Mouse (Mus musculus) MEL (cell line): Measurements from ENCODE around the gene Cenpa.

Source experiments
- CHD2 ChIP-seq: IDR thresholded peaks from 2 replicates; pipeline ENCODE4 v1.6.1; 2011; ENCODE audit warnings: low read length, improper control_type of control experiment
- CTCF ChIP-seq, 3 experiments: IDR thresholded peaks in 2 of 3; conservative IDR thresholded peaks in 1 of 3; 2 replicates each; pipeline ENCODE4 v1.5.1; 2011 to 2012; ENCODE audit warnings: low read length in 3 of 3, low read depth in 2 of 3, mild to moderate bottlenecking in 2 of 3, improper control_type of control experiment in 1 of 3, inconsistent platforms in 1 of 3, mixed read lengths in 1 of 3, moderate library complexity in 1 of 3; ENCODE audit not compliant: control insufficient read depth in 1 of 3, insufficient read depth in 1 of 3, poor library complexity in 1 of 3, severe bottlenecking in 1 of 3
- EP300 ChIP-seq, 2 experiments: IDR thresholded peaks; 2 replicates each; pipeline ENCODE4 v1.6.1; 2011; ENCODE audit warnings: improper control_type of control experiment in 2 of 2, low read length in 2 of 2, low read depth in 1 of 2, mild to moderate bottlenecking in 1 of 2
- ETS1 ChIP-seq: IDR thresholded peaks from 2 replicates; pipeline ENCODE4 v1.6.1; 2012; ENCODE audit warnings: low read depth, mild to moderate bottlenecking, inconsistent platforms, low read length, improper control_type of control experiment, moderate library complexity
- HCFC1 ChIP-seq: IDR thresholded peaks from 2 replicates; pipeline ENCODE4 v1.6.1; 2012; ENCODE audit warnings: low read depth, mild to moderate bottlenecking, inconsistent platforms, low read length, improper control_type of control experiment, moderate library complexity
- MAX ChIP-seq: IDR thresholded peaks from 2 replicates; pipeline ENCODE4 v1.6.1; 2011; ENCODE audit warnings: low read length, improper control_type of control experiment
- MEF2A ChIP-seq: IDR thresholded peaks from 2 replicates; pipeline ENCODE4 v1.6.1; 2014; ENCODE audit warnings: low read depth, mild to moderate bottlenecking, inconsistent platforms, low read length, improper control_type of control experiment; ENCODE audit not compliant: poor library complexity, insufficient replicate concordance, severe bottlenecking; ENCODE audit errors: extremely low read depth
- MYC ChIP-seq: IDR thresholded peaks from 2 replicates; pipeline ENCODE4 v1.6.1; 2011; ENCODE audit warnings: low read depth, mild to moderate bottlenecking, low read length, improper control_type of control experiment, moderate library complexity
- POLR2A ChIP-seq, 2 experiments: IDR thresholded peaks; 2 replicates each; pipeline ENCODE4 v1.6.1; 2011 to 2012; ENCODE audit warnings: low read length in 2 of 2, mild to moderate bottlenecking in 2 of 2, control low read depth in 1 of 2, improper control_type of control experiment in 1 of 2, low read depth in 1 of 2, moderate library complexity in 1 of 2; ENCODE audit not compliant: control insufficient read depth in 1 of 2, insufficient read depth in 1 of 2, poor library complexity in 1 of 2
- ZKSCAN1 ChIP-seq: IDR thresholded peaks from 2 replicates; pipeline ENCODE4 v1.6.1; 2012; ENCODE audit warnings: low read depth, mild to moderate bottlenecking, inconsistent platforms, low read length, improper control_type of control experiment, moderate library complexity
- ZNF384 ChIP-seq: IDR thresholded peaks from 2 replicates; pipeline ENCODE4 v1.6.1; 2012; ENCODE audit warnings: low read depth, mild to moderate bottlenecking, inconsistent platforms, low read length, improper control_type of control experiment

- TF ChIP-seq MAX (no peak), MEF2A (no peak), POLR2A (IDR thresholded peaks at IDR 0.05; ENCODE audit: control insufficient read depth in 1 of 2, insufficient read depth in 1 of 2, low read depth in 1 of 2, low read length in 2 of 2, poor library complexity in 1 of 2) (no peak), CTCF (IDR thresholded peaks at IDR 0.05 in 2 of 3, conservative IDR thresholded peaks at IDR 0.05 in 1 of 3; ENCODE audit: control insufficient read depth in 1 of 3, insufficient read depth in 1 of 3, low read depth in 2 of 3, low read length in 3 of 3, poor library complexity in 1 of 3, severe bottlenecking in 1 of 3) (no peak), CHD2 (no peak), ZKSCAN1 (no peak), MYC (no peak), EP300 (IDR thresholded peaks at IDR 0.05; ENCODE audit: low read depth in 1 of 2, low read length in 2 of 2) (no peak), ETS1 (no peak), HCFC1 (no peak), ZNF384 (no peak)
Observed at GRCm38 (mm10) chr5:30655042-30655441, 11.5 kb upstream of the Cenpa start.
